Mouse (Mus musculus): ENCODE measurements at regions not wholly inside any gene's neighbourhood (a gene's known extent, or its start where the extent isn't known, plus 50 kb on each side); places are given as distances from the start of the nearest gene placed in this dataset.

DNA sequence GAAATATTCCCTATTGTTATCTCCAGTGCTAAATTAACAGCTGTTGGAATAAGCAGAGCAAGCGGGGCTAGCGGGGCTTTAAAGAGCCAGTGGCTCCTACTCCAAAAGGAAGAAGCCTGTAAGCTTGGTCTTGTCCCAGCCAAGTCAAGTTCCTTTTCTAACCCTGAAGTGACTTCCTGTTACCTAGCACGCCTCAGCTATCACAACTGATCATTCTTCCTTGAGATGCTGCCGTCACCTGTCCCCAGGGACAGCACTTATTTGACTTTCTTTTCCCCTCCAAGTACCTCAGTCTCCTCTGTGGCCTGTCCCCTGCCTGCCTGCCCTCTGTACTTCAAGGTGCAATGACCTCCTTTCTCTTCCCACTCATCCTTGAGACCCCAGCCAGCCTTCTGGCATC is 57.4 kb upstream of the Cpeb4 start:
- Histone ChIP-seq H3K36me3 (no peaks in the 10 kb centered on the region), H3K4me3 (replicated peaks) (no peak overlapping the region), H3K27ac (no peak overlapping the region), H3K9ac (replicated peaks) (no peak overlapping the region), H3K27me3 (no peaks in the 10 kb centered on the region), H3K4me1 (replicated peaks) (peaks cover 8% of the 10 kb centered on the region; the same call in 1 of the 2 replicates), H3K9me3 (no peaks in the 10 kb centered on the region), H3K4me2 (replicated peaks) (no peak overlapping the region)
- ATAC-seq = no peak
- 90% methylated on average over 4 of the region's 4 CpGs for WGBS

DNA sequence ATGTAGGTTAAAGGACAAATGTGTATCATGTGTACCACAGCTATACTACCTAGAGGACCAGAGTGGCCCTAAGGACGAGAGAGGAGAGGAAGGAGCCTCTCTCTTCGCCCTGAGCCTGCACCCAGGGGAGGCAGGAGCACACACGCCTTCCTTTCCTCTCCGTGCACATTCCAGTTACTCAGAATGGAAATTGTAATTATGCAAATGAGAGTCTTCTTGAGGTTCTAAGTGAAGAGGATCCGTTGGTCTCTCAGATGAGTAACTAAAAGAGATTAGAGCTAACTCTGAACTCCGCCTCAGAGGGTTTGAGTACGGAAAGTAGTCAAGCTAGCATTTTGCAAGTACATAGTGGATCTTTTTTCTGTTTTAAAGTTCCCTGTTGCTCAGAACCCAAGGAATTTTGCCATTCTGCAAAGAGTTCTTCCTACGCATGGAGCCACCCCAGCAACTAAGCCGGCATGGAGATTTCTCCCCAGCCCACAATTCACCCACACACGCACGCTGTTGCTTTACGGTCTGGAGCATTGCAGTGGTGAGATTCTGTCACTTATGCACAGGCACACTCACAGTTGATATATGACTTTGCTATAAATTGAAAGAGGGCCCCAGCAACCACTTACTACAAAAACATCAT is 56.0 kb upstream of the Cpeb4 start:
- Histone ChIP-seq H3K4me3 (replicated peaks) (no peak overlapping the region), H3K4me2 (replicated peaks) (no peak overlapping the region), H3K4me1 (replicated peaks) (peaks cover 8% of the 10 kb centered on the region; the same call in 1 of the 2 replicates), H3K27me3 (no peaks in the 10 kb centered on the region; the same call in 1 of the 2 replicates), H3K36me3 (no peaks in the 10 kb centered on the region), H3K27ac (no peak overlapping the region), H3K9me3 (no peaks in the 10 kb centered on the region), H3K9ac (replicated peaks) (no peak overlapping the region)
- no peak for ATAC-seq
- 73% methylated on average over 12 of the region's 12 CpGs for WGBS

DNA sequence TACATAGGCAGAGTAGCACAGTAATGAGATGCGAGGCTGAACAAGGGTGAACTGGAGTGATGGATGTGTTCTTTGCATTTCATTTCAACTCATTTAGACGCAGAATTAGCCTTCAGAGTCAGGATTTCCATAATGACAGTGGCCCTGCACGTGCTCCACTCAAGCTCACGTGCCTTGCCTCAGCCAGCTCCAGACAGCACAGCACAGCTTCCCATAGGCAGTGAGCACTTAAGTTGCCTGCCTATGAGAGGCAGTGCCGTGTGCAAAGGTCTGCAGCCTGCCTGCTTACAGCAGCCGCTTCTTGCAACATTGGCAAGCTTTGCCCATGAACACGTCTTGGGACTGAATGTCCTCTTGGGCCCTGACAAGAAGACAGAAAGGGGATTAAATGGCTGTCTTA is 54.0 kb upstream of the Cpeb4 start:
- Histone ChIP-seq H3K4me2 (replicated peaks) (no peak overlapping the region), H3K36me3 (no peaks in the 10 kb centered on the region), H3K4me3 (replicated peaks) (no peak overlapping the region), H3K27me3 (no peaks in the 10 kb centered on the region; the same call in 1 of the 2 replicates), H3K9ac (replicated peaks) (no peak overlapping the region), H3K9me3 (no peaks in the 10 kb centered on the region), H3K4me1 (replicated peaks) (peaks cover 23% of the 10 kb centered on the region), H3K27ac (peak overlapping the region; percentile 48)
- 30% methylated on average over 7 of the region's 7 CpGs for WGBS
- peak; percentile 93 for ATAC-seq

DNA sequence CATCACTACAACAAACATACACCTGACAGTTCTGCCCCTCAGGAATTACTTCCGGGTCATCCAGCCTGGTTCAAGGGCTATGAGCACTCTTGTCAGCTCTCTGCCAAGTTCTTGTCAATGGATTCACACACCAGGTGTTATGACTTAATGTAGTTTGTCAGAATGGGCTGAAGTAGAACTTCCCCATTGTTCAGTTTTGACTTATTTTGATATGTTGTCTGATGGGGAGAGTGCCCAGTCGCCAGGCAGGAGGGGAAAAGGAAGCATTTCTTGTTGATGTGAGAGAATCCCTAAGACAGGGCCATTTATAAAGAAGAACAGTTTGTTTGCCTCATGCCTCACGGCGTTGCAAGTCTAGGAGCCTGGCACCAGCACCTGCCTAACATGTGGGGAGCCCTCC is 52.0 kb upstream of the Cpeb4 start:
- H3K4me2 ChIP-seq (replicated peaks) = no peak overlapping the region
- no peak overlapping the region for H3K9ac ChIP-seq (replicated peaks)
- ATAC-seq = no peak
- peaks cover 26% of the 10 kb centered on the region for H3K4me1 ChIP-seq (replicated peaks)
- no peak overlapping the region for H3K4me3 ChIP-seq (replicated peaks)
- no peaks in the 10 kb centered on the region; the same call in 1 of the 2 replicates for H3K27me3 ChIP-seq
- 93% methylated on average over 4 of the region's 4 CpGs for WGBS
- no peak overlapping the region for H3K27ac ChIP-seq
- H3K36me3 ChIP-seq = no peaks in the 10 kb centered on the region
- H3K9me3 ChIP-seq = no peaks in the 10 kb centered on the region

DNA sequence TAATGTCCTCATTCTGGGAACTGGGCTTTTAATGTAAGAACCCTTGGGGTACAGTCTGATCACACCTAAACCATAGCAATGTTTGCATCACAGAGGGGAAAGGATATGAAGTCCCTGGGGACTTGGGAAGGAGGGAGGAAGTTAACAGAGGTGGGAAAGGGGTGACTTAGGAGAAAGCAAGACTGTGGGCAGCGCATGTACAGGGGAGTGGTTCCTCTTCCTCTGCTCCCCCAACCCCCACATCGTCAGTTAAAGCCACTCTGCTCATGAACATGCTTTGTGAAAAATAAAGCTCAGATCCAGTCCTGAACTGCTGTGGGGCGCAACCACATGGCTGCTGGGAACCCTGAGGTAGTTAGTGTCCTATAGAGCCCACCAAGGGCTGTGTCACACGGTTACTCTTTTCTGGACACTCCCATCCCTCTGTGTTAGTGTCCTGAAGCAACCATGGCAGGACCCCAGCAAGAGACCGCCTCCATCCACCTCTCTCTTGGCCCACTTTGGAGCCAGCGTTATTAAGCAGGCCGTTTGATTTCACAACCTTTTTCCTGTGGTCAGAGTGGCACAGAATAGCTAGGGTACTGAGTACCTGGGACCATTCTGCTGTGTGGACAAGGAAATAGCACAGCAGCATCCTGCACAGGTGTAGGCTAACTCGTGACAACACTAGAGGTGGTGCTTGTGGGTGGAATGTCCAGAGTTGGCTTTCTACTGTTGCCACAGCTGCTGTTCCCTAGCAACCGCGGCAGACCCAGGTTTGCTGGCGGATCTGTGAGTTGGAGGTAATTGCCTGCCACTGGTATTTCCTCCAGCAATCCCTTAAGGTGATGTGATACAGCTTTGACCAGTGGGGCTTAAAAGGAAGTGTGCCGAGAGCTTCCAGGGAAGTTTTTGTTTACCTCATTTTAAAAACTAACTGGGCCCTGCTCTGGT is 50.3 kb upstream of the Cpeb4 start:
- Histone ChIP-seq H3K9me3 (no peaks in the 10 kb centered on the region), H3K27me3 (no peaks in the 10 kb centered on the region; the same call in 1 of the 2 replicates), H3K27ac (peak overlapping the region; percentile 56; the same call in 1 of the 2 replicates), H3K9ac (replicated peaks) (no peak overlapping the region), H3K4me2 (replicated peaks) (no peak overlapping the region), H3K4me3 (replicated peaks) (no peak overlapping the region), H3K4me1 (replicated peaks) (peaks cover 26% of the 10 kb centered on the region), H3K36me3 (no peaks in the 10 kb centered on the region)
- peak; percentile 65 for ATAC-seq
- WGBS = 73% methylated on average over 12 of the region's 12 CpGs
